Mouse (Mus musculus) E14TG2a.4 (cell line): ENCODE measurements around the gene Krtap2-4.

Experiments used
- CTCF ChIP-seq: conservative IDR thresholded peaks from 2 replicates; pipeline ENCODE4 v1.5.1; 2014; ENCODE audit warnings: low read length
- POU5F1 ChIP-seq: IDR thresholded peaks from 2 replicates; pipeline ENCODE4 v1.6.1; 2014; ENCODE audit warnings: low read length, borderline replicate concordance

DNA sequence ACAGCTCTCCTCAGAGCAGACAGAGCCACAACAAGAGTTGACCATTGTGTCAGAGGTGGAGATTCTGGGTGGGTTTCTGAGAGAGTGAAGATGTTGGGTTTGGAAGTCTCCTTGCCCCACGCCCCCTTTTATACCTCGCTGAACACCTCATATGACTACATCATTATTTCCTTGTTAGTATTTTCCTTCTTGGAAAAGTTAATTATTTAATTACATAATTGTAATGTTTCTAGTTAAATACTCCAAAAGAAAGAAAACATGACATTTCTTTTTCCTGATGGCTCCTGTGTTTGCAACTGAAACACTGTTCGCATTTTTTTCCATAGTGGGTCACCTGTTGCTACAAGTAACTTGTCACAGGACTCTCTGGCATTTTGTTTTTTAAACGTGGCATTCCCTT lies 13.5 kb upstream of the Krtap2-4 start, which contains the start of gene Krtap4-1:
- TF ChIP-seq CTCF (no peak), POU5F1 (no peak)
